Mouse (Mus musculus) ES-E14 (cell line): ENCODE measurements around the gene Map7d1.

Source experiments
- HCFC1 ChIP-seq: IDR thresholded peaks from 2 replicates; pipeline ENCODE4 v1.6.1; 2012; ENCODE audit warnings: low read length, inconsistent platforms, borderline replicate concordance; ENCODE audit not compliant: insufficient read depth
- MAFK ChIP-seq: IDR thresholded peaks from 2 replicates; pipeline ENCODE4 v1.6.1; 2014; ENCODE audit warnings: mild to moderate bottlenecking, low read depth, low read length, inconsistent platforms; ENCODE audit not compliant: insufficient read depth
- ZC3H11A ChIP-seq: IDR thresholded peaks from 2 replicates; pipeline ENCODE4 v1.6.1; 2012; ENCODE audit warnings: low read depth, mild to moderate bottlenecking, inconsistent platforms, low read length, borderline replicate concordance
- ZNF384 ChIP-seq: IDR thresholded peaks from 2 replicates; pipeline ENCODE4 v1.6.1; 2012; ENCODE audit warnings: low read depth, low read length, inconsistent platforms

GRCm38 (mm10) chr4:126278961-126279360, 22.8 kb upstream of the Map7d1 start:
- TF ChIP-seq ZC3H11A: no peak
- no peak for TF ChIP-seq HCFC1
- TF ChIP-seq ZNF384: no peak
- no peak for TF ChIP-seq MAFK
